Mouse (Mus musculus) cortical plate, adult 2 months (tissue): ENCODE measurements around the gene Mbd4. TPM values are rescaled to one million over a fixed set of nuclear protein-coding genes. Genes with fewer than 3 reads are reported as not detected.

ENCODE experiments used
- H3K27ac ChIP-seq: fragments of 200-500 bp; 2 replicates; pipeline ENCODE4 v1.5.1; 2012; ENCODE audit warnings: low read length, control low read depth, inconsistent platforms; ENCODE audit not compliant: insufficient read depth
- H3K4me1 ChIP-seq: fragments of 200-500 bp; 2 replicates; pipeline ENCODE4 v1.6.1; 2011; ENCODE audit warnings: low read length; ENCODE audit not compliant: control insufficient read depth, insufficient read depth
- H3K4me3 ChIP-seq: fragments of 200-500 bp; 2 replicates; pipeline ENCODE4 v1.5.1; 2011; ENCODE audit warnings: mild to moderate bottlenecking, low read length, control low read depth; ENCODE audit not compliant: insufficient read depth
- CTCF ChIP-seq: fragments of 200-500 bp; IDR thresholded peaks from 2 replicates; pipeline ENCODE4 v1.5.1; 2011; ENCODE audit warnings: mild to moderate bottlenecking, control low read depth, low read length; ENCODE audit not compliant: insufficient read depth; ENCODE audit errors: extremely low read depth
- POLR2A ChIP-seq: fragments of 200-500 bp; IDR thresholded peaks from 2 replicates; pipeline ENCODE4 v1.6.1; 2011; ENCODE audit warnings: mild to moderate bottlenecking, low read length, control low read depth; ENCODE audit not compliant: insufficient read depth; ENCODE audit errors: extremely low read depth
- polyA plus RNA-seq: library from polyadenylated mRNA; depleted of rRNA; stranded (reverse); fragments of >200 nt; gene quantifications from 2 replicates; pipeline ENCODE4 v1.2.3, GENCODE M21; 2012

Gene Mbd4
- polyA plus RNA-seq, 1 experiment: 9.5 TPM

- Histone ChIP-seq H3K27ac (no peak overlapping the region), H3K4me1 (no peaks in the 10 kb centered on the region), H3K4me3 (no peak overlapping the region)
- TF ChIP-seq CTCF (no peak), POLR2A (no peak)
Observed at GRCm38 (mm10) chr6:115821216-115821993, 31.8 kb downstream of the Mbd4 start.

DNA sequence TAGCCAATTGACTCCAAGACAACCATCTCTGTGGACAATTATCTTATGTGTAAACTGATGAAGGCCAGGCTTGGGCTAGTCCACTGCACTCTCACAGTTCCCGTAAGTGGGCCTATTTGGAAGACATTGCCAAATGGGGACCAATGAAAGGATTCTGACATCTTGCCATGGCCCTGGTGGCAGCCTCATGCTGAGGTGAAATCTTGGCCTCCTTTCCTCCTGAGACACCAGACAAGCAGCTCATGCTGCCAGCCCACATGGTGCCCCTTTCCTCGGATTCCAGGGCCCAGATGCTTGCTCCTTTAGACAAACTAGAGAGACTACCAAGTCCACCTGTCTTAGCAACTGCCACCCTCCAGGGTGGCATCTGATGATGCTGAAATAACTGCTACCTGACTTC is 35.0 kb downstream of the Mbd4 start:
- no peak for TF ChIP-seq CTCF
- no peak for TF ChIP-seq POLR2A
- no peak overlapping the region for H3K4me3 ChIP-seq
- H3K4me1 ChIP-seq: no peaks in the 10 kb centered on the region
- no peak overlapping the region for H3K27ac ChIP-seq

DNA sequence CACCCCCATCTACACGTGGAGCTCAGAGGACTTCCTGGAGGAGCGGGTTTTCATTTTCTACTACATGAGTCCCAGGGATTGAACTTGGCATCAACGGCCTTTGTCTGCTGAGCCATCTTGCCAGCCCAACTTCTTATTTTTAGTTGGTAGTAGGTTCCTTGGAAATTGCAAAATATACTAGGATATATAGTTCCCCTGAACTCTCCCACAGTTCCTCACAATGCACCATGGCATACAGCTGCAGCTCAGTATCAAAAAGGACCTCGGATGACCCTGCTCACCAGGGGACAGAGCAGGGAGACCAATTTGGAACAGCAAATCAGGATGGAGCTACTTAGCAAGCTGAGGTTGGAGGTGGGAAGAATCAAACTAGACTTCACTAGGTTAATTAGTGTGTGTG is 38.1 kb downstream of the Mbd4 start:
- no peak for TF ChIP-seq POLR2A
- TF ChIP-seq CTCF: no peak
- Histone ChIP-seq H3K27ac (no peak overlapping the region), H3K4me1 (no peaks in the 10 kb centered on the region), H3K4me3 (no peak overlapping the region)

GRCm38 (mm10) chr6:115814104-115814503 is 39.1 kb downstream of the Mbd4 start:
- H3K4me1 ChIP-seq: no peaks in the 10 kb centered on the region
- no peak overlapping the region for H3K4me3 ChIP-seq
- no peak overlapping the region for H3K27ac ChIP-seq
- TF ChIP-seq POLR2A (no peak), CTCF (peak; percentile 69)

GRCm38 (mm10) chr6:115811606-115812005 is 41.6 kb downstream of the Mbd4 start:
- H3K4me1 ChIP-seq: peaks cover 3% of the 10 kb centered on the region; the same call in 1 of the 2 replicates
- H3K27ac ChIP-seq: no peak overlapping the region
- no peak for TF ChIP-seq POLR2A
- no peak for TF ChIP-seq CTCF
- H3K4me3 ChIP-seq: no peak overlapping the region

DNA sequence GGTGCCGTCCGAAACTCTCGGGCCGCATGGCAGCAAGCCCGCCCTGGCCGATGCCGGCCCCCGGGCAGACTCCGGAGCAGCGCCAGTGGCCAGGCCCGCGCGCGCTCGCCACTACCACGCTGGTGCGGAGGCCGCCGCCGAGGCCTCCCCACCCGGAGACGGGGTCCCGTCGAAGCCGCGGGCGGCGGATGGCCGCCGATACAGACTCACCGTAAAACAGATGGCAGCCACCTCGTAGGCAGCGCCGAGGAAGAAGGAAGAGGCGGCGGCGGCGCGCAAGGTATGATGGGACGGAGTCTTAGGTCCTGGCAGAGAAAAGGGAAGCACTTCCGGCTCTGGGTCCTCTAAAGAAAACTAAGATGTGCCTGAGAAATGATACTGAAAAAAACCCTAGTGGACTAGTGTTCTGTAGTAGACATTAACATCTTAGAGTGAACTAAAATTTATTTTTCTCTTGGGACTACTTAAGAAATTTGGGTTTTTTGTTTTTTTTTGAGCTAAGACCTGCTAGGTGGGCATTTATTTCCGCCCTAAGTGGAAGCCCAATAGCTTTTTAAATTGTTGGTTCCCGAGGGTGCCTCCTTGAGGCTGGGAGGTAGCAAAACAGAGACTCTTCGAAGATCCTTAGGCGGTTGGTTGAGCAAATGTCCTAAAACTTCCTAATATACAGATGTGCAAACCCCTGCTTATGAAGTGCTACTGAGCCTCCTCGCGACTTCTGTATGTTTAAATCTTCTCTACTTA is 44.5 kb downstream of the Mbd4 start, which contains the start of gene Rpl32:
TSS of gene Rpl32 (minus strand) at position 260 of the 744 bp plus-strand sequence.
- Histone ChIP-seq H3K27ac (peak within 1 kb of the TSS; percentile 62), H3K4me1 (peaks cover 4% of the 10 kb centered on the region; the same call in 1 of the 2 replicates), H3K4me3 (peak within 1 kb of the TSS; percentile 97)
- TF ChIP-seq CTCF (peak; percentile 47), POLR2A (peak; percentile 79)

DNA sequence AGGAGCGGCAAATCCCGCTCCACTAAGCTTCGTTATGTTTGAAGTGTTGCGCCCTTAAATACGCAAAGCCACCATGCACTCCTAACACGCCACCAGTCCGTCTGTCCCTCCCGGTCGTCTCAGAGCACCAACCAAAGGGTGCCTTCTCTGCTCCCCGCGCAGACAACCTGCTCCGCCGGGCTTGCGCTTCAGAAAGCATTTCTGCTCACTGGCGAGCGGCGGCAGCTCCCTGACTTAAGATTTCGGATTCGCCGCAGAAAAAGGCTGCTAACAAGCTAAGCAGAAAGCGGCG is 45.0 kb downstream of the Mbd4 start:
- Histone ChIP-seq H3K27ac (peak overlapping the region; percentile 62; the same call in 1 of the 2 replicates), H3K4me1 (peaks cover 4% of the 10 kb centered on the region; the same call in 1 of the 2 replicates), H3K4me3 (peak overlapping the region; percentile 97)
- TF ChIP-seq POLR2A (0 out of 2 replicates have a peak, but pooled peaks have one; percentile 9), CTCF (no peak)

GRCm38 (mm10) chr6:115807464-115808195 is 45.5 kb downstream of the Mbd4 start:
- H3K27ac ChIP-seq: no peak overlapping the region
- TF ChIP-seq POLR2A (no peak), CTCF (no peak)
- H3K4me3 ChIP-seq: peak overlapping the region; percentile 97
- peaks cover 4% of the 10 kb centered on the region; the same call in 1 of the 2 replicates for H3K4me1 ChIP-seq
